In genomic region chr2:109921298-109922035, GRCm38 (mm10) we compare ENCODE assay signal across 10 mouse cellular contexts. TPM values are rescaled to one million over a fixed set of nuclear protein-coding genes. Genes with fewer than 3 reads are reported as not detected.
DNase-seq lines count a peak whose midpoint lies in the region; ATAC-seq and TF ChIP-seq lines count a peak whose summit lies in the region.
"Had no signal": no experiment of that assay in that cellular context is flagged by ENCODE, and none has a peak within 500 bp of the region (broad histone marks: within the 10 kb centered on the region; RNA-seq: fewer than 3 reads in every experiment).

No protein-coding gene starts in this region.

- no peak overlapping the region; the same call in 1 of the 2 replicates for H3K9ac ChIP-seq in embryonic facial prominence, embryonic 13.5 days
- H3K9ac ChIP-seq in hindbrain, embryonic 14.5 days, result no peak overlapping the region
- H3K9ac ChIP-seq in forebrain, embryonic 15.5 days (replicated peaks), result no peak overlapping the region

- ATAC-seq in embryonic facial prominence, embryonic 13.5 days (ENCODE audit: insufficient number of reproducible peaks, insufficient read depth, low FRiP score, low TSS enrichment, low read depth), result no peak
- no peak for ATAC-seq in hindbrain, embryonic 14.5 days (ENCODE audit: low FRiP score)
- no peak for ATAC-seq in forebrain, embryonic 15.5 days (replicated peaks)

- no peak for TF ChIP-seq POLR2A in small intestine, adult 2 months (IDR thresholded peaks at IDR 0.05; ENCODE audit: low read depth, low read length)

- peaks cover 7% of the 10 kb centered on the region; the same call in 1 of the 2 replicates for H3K36me3 ChIP-seq in embryonic facial prominence, embryonic 13.5 days
- H3K36me3 ChIP-seq in embryonic facial prominence, embryonic 10.5 days (replicated peaks), result peaks cover 10% of the 10 kb centered on the region
- no peaks in the 10 kb centered on the region for H3K36me3 ChIP-seq in hindbrain, embryonic 14.5 days (replicated peaks; ENCODE audit: control insufficient read depth, insufficient read depth)
- no peaks in the 10 kb centered on the region for H3K36me3 ChIP-seq in small intestine, adult 2 months (ENCODE audit: control insufficient read depth, insufficient read depth, low read length)
- H3K36me3 ChIP-seq in forebrain, embryonic 15.5 days, result no peaks in the 10 kb centered on the region

- no peaks in the 10 kb centered on the region for H3K9me3 ChIP-seq in embryonic facial prominence, embryonic 13.5 days
- H3K9me3 ChIP-seq in embryonic facial prominence, embryonic 10.5 days, result no peaks in the 10 kb centered on the region
- no peaks in the 10 kb centered on the region for H3K9me3 ChIP-seq in hindbrain, embryonic 14.5 days (ENCODE audit: control insufficient read depth, low read length)
- no peaks in the 10 kb centered on the region for H3K9me3 ChIP-seq in forebrain, embryonic 15.5 days
- H3K9me3 ChIP-seq: embryonic facial prominence, embryonic 12.5 days had no signal

- no peak for DNase-seq in embryonic facial prominence, embryonic 10.5 days (ENCODE audit: low spot score)
- DNase-seq in layer of hippocampus, adult 2 months (ENCODE audit: low spot score in 2 of 2), result no peak
- DNase-seq in layer of hippocampus, adult 18-20 months (ENCODE audit: low spot score in 2 of 2), result no peak
- DNase-seq in hindbrain, embryonic 14.5 days (ENCODE audit: low spot score), result no peak
- no peak for DNase-seq in cerebellum, adult 8-10 months
- DNase-seq: liver had no signal

- no peak overlapping the region for H3K27ac ChIP-seq in embryonic facial prominence, embryonic 13.5 days
- H3K27ac ChIP-seq in embryonic facial prominence, embryonic 10.5 days (replicated peaks), result no peak overlapping the region
- peak overlapping the region; percentile 40; the same call in 1 of the 2 replicates for H3K27ac ChIP-seq in layer of hippocampus, adult 2 months
- H3K27ac ChIP-seq in hindbrain, embryonic 14.5 days, result no peak overlapping the region
- peak overlapping the region; percentile 12; the same call in 1 of the 2 replicates for H3K27ac ChIP-seq in small intestine, adult 2 months (ENCODE audit: insufficient read depth, low read depth, low read length)
- H3K27ac ChIP-seq in forebrain, embryonic 15.5 days (replicated peaks), result no peak overlapping the region
- H3K27ac ChIP-seq: embryonic facial prominence, embryonic 12.5 days had no signal

- H3K4me3 ChIP-seq in embryonic facial prominence, embryonic 13.5 days, result peak overlapping the region; percentile 18; the same call in 1 of the 2 replicates
- H3K4me3 ChIP-seq in embryonic facial prominence, embryonic 10.5 days, result no peak overlapping the region; the same call in 1 of the 2 replicates
- no peak overlapping the region for H3K4me3 ChIP-seq in layer of hippocampus, adult 2 months
- H3K4me3 ChIP-seq in hindbrain, embryonic 14.5 days (replicated peaks; ENCODE audit: low read length), result no peak overlapping the region
- peak overlapping the region; percentile 12; the same call in 1 of the 2 replicates for H3K4me3 ChIP-seq in small intestine, adult 2 months (ENCODE audit: low read depth, low read length)
- H3K4me3 ChIP-seq in forebrain, embryonic 15.5 days, result no peak overlapping the region

- 54% methylated on average over 8 of the region's 8 CpGs for WGBS in embryonic facial prominence, embryonic 13.5 days
- 70% methylated on average over 8 of the region's 8 CpGs for WGBS in embryonic facial prominence, embryonic 10.5 days
- 65% methylated on average over 8 of the region's 8 CpGs for WGBS in hindbrain, embryonic 14.5 days
- 23% methylated on average over 8 of the region's 8 CpGs for WGBS in small intestine, adult 2 months
- WGBS in forebrain, embryonic 15.5 days, result 79% methylated on average over 8 of the region's 8 CpGs

- peak overlapping the region; percentile 73 for H3K4me2 ChIP-seq in embryonic facial prominence, embryonic 13.5 days
- peak overlapping the region; percentile 25; the same call in 1 of the 2 replicates for H3K4me2 ChIP-seq in hindbrain, embryonic 14.5 days (replicated peaks)
- no peak overlapping the region for H3K4me2 ChIP-seq in forebrain, embryonic 15.5 days (replicated peaks)

- no peaks in the 10 kb centered on the region for H3K27me3 ChIP-seq in embryonic facial prominence, embryonic 13.5 days
- no peaks in the 10 kb centered on the region for H3K27me3 ChIP-seq in embryonic facial prominence, embryonic 10.5 days (replicated peaks; ENCODE audit: low read depth, poor library complexity, severe bottlenecking)
- no peaks in the 10 kb centered on the region for H3K27me3 ChIP-seq in hindbrain, embryonic 14.5 days (ENCODE audit: control insufficient read depth, insufficient read depth, low read length)
- H3K27me3 ChIP-seq in small intestine, adult 2 months (ENCODE audit: control insufficient read depth, insufficient read depth, low read length), result no peaks in the 10 kb centered on the region
- H3K27me3 ChIP-seq in forebrain, embryonic 15.5 days, result peaks cover 18% of the 10 kb centered on the region
- H3K27me3 ChIP-seq: embryonic facial prominence, embryonic 12.5 days had no signal

- H3K4me1 ChIP-seq in embryonic facial prominence, embryonic 13.5 days, result peaks cover 42% of the 10 kb centered on the region
- peaks cover 43% of the 10 kb centered on the region for H3K4me1 ChIP-seq in embryonic facial prominence, embryonic 10.5 days
- peaks cover 35% of the 10 kb centered on the region for H3K4me1 ChIP-seq in hindbrain, embryonic 14.5 days (replicated peaks; ENCODE audit: control insufficient read depth, insufficient read depth, low read length)
- peaks cover 2% of the 10 kb centered on the region; the same call in 1 of the 2 replicates for H3K4me1 ChIP-seq in small intestine, adult 2 months (ENCODE audit: control insufficient read depth, insufficient read depth, insufficient read length, low read length)
- H3K4me1 ChIP-seq in forebrain, embryonic 15.5 days, result peaks cover 13% of the 10 kb centered on the region

- no peak for TF ChIP-seq CTCF in layer of hippocampus, adult 2 months (conservative IDR thresholded peaks at IDR 0.05)
- TF ChIP-seq CTCF in small intestine, adult 2 months (IDR thresholded peaks at IDR 0.05; ENCODE audit: extremely low read depth, insufficient read length, insufficient replicate concordance, low read depth, low read length), result no peak

RNA-seq across cellular contexts. Expression of gene Lgr4, which starts 4.0 kb away (rescaled TPM):
- 19.3 and 21.3 TPM in 2 replicates for polyA plus RNA-seq in embryonic facial prominence, embryonic 13.5 days (2015; fragmentation: Nextera tagmentation; extraction: Ambion mirVana)
- 14.1 and 14.6 TPM in 2 replicates for polyA plus RNA-seq in embryonic facial prominence, embryonic 10.5 days (2016; fragmentation: Nextera tagmentation; extraction: Ambion mirVana)
- total RNA-seq in layer of hippocampus, adult 2 months (2021), result 10 to 100 TPM; 28.4 to 29.6 TPM
- total RNA-seq in layer of hippocampus, adult 18-20 months (2021), result 10 to 100 TPM; 27.9 to 31.8 TPM
- polyA plus RNA-seq in hindbrain, embryonic 14.5 days (2014; fragmentation: Nextera tagmentation; extraction: Ambion mirVana), result 13.1 and 13.6 TPM in 2 replicates
- 12.0 and 51.4 TPM in 2 replicates for polyA plus RNA-seq in small intestine, adult 2 months (2012; rRNA removed)
- 2.8 and 3.0 TPM in 2 replicates for polyA plus RNA-seq in forebrain, embryonic 15.5 days (2015; fragmentation: Nextera tagmentation; extraction: Ambion mirVana)

RNA-seq across cellular contexts. Expression of gene Lin7c, which starts 30.8 kb away (rescaled TPM):
- polyA plus RNA-seq in embryonic facial prominence, embryonic 13.5 days (2015; fragmentation: Nextera tagmentation; extraction: Ambion mirVana), result 54.0 and 61.3 TPM in 2 replicates
- polyA plus RNA-seq in embryonic facial prominence, embryonic 10.5 days (2016; fragmentation: Nextera tagmentation; extraction: Ambion mirVana), result 77.9 and 79.9 TPM in 2 replicates
- 100 to 1,000 TPM; 124 to 126 TPM for total RNA-seq in layer of hippocampus, adult 2 months (2021)
- 100 to 1,000 TPM; 115 to 121 TPM for total RNA-seq in layer of hippocampus, adult 18-20 months (2021)
- polyA plus RNA-seq in hindbrain, embryonic 14.5 days (2014; fragmentation: Nextera tagmentation; extraction: Ambion mirVana), result 224 and 251 TPM in 2 replicates
- 2.0 and 3.8 TPM in 2 replicates for polyA plus RNA-seq in small intestine, adult 2 months (2012; rRNA removed)
- 169 and 184 TPM in 2 replicates for polyA plus RNA-seq in forebrain, embryonic 15.5 days (2015; fragmentation: Nextera tagmentation; extraction: Ambion mirVana)

Comparison
In these comparisons a context has a peak if more than half of its experiments do, and no peak if none do; other contexts are left out.
1. H3K4me3 ChIP-seq: peak in embryonic facial prominence, embryonic 13.5 days (single experiment) and small intestine, adult 2 months (single experiment); none in embryonic facial prominence, embryonic 10.5 days (single experiment), layer of hippocampus, adult 2 months (single experiment), hindbrain, embryonic 14.5 days (single experiment) and forebrain, embryonic 15.5 days (single experiment).
2. H3K27ac ChIP-seq: peak in layer of hippocampus, adult 2 months (single experiment) and small intestine, adult 2 months (single experiment); none in embryonic facial prominence, embryonic 13.5 days (single experiment), embryonic facial prominence, embryonic 10.5 days (single experiment), hindbrain, embryonic 14.5 days (single experiment) and forebrain, embryonic 15.5 days (single experiment).
3. RNA of gene Lin7c, which starts 30.8 kb away (polyA plus RNA-seq): 224 to 251 TPM in hindbrain, embryonic 14.5 days, 169 to 184 TPM in forebrain, embryonic 15.5 days, 77.9 to 79.9 TPM in embryonic facial prominence, embryonic 10.5 days and 54.0 to 61.3 TPM in embryonic facial prominence, embryonic 13.5 days; 2.0 to 3.8 TPM in small intestine, adult 2 months; every median in the first group is over 10 times any median in the second.